Mouse (Mus musculus) mouse embryonic stem cell (cell line): ENCODE results near the gene Marc2.

ENCODE experiments used
- in situ Hi-C, 2 experiments: fragments of 300-500 bp; cut with MboI; formaldehyde crosslinking; loops; 1 replicate in 1 of 2; 3 replicates in 1 of 2; pipeline ENCODE4 v1.14.3; 2019 to 2020; ENCODE audit warnings: low sequenced_read_pairs in 2 of 2, low pct_unique_long_range_greater_than_20kb in 1 of 2, mixed read lengths in 1 of 2; ENCODE audit not compliant: unreplicated experiment in 1 of 2

Marc2 gene

DNA sequence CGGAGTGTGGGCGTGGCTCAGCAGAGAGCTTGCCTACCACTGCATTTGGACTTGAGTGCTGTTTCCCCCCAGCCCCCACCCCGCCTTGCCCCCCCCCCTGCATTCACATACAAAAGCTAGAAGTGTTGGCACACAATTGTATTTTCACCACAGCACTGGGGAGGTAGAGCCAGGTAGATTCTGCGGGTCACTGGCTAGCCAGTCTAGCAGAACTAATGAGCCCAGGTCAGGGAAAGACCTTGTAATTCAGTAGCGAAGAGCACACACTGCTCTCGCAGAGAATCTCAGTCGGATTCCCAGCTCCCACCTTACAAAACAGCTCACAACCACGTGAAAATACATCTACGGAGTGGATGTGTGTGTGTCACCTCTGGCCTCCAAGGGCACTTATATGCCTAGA, 71.0 kb downstream of the Marc2 start:
- in situ Hi-C loops = no loop called here

DNA sequence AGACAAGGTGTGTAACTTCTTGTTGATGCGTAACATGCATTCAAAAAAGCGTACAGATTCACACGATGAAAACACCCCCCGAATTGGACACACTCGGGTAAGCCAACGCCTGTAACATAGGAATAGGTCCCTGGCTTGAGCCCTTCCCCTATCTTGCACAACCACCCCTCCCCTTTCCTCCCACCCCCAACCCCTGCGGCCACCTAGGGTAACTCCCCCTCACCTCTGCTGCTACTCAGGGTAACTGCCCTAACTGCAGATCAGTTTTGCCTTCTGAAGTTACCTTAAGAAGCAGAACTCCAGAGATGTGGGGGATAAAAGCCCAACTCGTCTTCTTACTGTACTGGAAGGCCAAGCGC, 74.4 kb downstream of the Marc2 start:
- in situ Hi-C loops = no loop called here

- in situ Hi-C loops = no loop called here
These were observed 74.9 kb downstream of the Marc2 start for GRCm38 (mm10) chr1:184771202-184771890.

DNA sequence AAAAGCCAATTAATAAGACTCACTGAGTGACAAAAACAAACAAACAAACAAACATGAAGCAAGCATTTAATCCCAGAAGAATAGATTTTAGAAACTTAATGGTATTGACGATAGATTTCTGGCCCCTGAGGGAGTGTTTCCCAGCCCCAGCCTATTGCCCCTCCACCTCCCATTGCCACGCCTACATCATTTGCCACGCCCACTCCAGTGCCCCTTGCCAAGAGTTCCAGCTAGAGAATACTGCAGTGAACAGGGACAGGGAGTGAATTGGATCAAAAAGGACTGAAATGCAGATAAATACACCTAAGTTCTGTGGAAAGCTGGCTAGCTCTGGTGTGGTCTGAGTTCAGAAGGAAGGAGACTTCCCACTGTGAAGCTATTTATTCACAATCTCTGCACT, 82.4 kb downstream of the Marc2 start:
- in situ Hi-C loops = no loop called here
